Mouse (Mus musculus) bone marrow, adult 2 months (tissue): Measurements from ENCODE around the gene Ghrh. TPM values are rescaled to one million over a fixed set of nuclear protein-coding genes. Genes with fewer than 3 reads are reported as not detected.

ENCODE experiments used
- H3K27ac ChIP-seq: fragments of 200-500 bp; 2 replicates; pipeline ENCODE4 v1.5.1; 2012; ENCODE audit warnings: low read depth, mild to moderate bottlenecking, control low read depth, inconsistent platforms, low read length; ENCODE audit not compliant: control insufficient read depth, poor library complexity, insufficient read depth
- H3K4me1 ChIP-seq: fragments of 200-500 bp; 2 replicates; pipeline ENCODE4 v1.6.1; 2011; ENCODE audit warnings: low read length; ENCODE audit not compliant: control insufficient read depth, insufficient read depth
- H3K4me3 ChIP-seq: fragments of 200-500 bp; replicated peaks from 2 replicates; pipeline ENCODE3; 2011; ENCODE audit warnings: mild to moderate bottlenecking, low read depth, low read length, control low read depth; ENCODE audit not compliant: control insufficient read depth
- CTCF ChIP-seq: fragments of 200-500 bp; IDR thresholded peaks from 2 replicates; pipeline ENCODE4 v1.5.1; 2011; ENCODE audit warnings: low read length, control low read depth; ENCODE audit not compliant: control insufficient read depth, insufficient read depth
- POLR2A ChIP-seq: fragments of 200-500 bp; IDR thresholded peaks from 2 replicates; pipeline ENCODE4 v1.6.1; 2011; ENCODE audit warnings: low read depth, mild to moderate bottlenecking, control low read depth, low read length, borderline replicate concordance; ENCODE audit not compliant: control insufficient read depth
- WGBS: fragments of 180-500 bp; shearing (Covaris S2); methylation state at CpG from one replicate; pipeline ENCODE4 v1.1.7; 2018; 5-methylcytosine and 5-hydroxymethylcytosine counted together
- polyA plus RNA-seq: library from polyadenylated mRNA; stranded (reverse); fragments of >200 nt; gene quantifications from 2 replicates; pipeline ENCODE4 v1.2.4, GENCODE M21; 2011; ENCODE audit warnings: low replicate concordance; ENCODE audit not compliant: missing spikeins, insufficient read depth, insufficient read length

Gene Ghrh
- polyA plus RNA-seq, 1 experiment = not detected

DNA sequence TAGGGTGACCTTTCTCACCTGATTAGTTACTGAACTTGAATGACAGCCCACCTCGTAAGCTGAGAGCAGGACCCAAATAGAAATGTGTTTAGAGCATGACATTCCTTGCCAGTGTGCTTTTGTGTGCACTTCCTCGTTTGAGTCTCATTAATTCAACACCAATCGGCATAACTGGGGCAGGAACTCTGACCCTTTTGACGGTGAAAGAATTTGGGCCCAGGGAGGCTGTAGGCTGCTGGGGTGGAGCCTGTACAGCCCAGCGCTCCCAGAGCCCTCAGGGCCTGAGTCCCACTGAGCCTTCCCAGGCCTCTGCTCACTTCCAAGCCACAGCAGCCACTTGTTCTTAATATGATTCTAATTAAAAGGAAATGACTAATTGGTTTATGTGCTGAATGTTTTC is 26.4 kb downstream of the Ghrh start:
- 78% methylated on average over 5 of the region's 5 CpGs for WGBS
- no peak for TF ChIP-seq CTCF
- TF ChIP-seq POLR2A = no peak
- no peaks in the 10 kb centered on the region for H3K4me1 ChIP-seq
- no peak overlapping the region for H3K4me3 ChIP-seq
- H3K27ac ChIP-seq = no peak overlapping the region

DNA sequence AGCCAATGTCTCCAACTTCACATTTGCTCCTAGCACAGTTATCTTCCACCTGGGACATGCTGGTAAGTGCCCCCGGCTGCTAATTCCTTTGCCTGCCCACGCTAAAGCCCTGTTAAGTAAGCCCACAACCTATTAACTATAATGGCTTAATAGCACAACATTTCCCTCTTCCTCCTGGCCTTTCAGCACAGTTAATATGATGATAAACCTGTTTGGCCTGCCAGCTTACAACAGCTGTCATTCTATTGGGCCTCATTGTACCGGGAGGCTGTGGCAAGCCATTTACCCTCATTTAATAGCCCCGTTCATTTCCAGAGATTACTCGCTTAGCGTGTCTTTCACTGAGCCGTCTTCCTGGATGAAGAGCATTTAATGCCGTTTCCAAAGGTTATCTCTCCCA is 27.2 kb downstream of the Ghrh start:
- no peak overlapping the region for H3K4me3 ChIP-seq
- H3K4me1 ChIP-seq = no peaks in the 10 kb centered on the region
- TF ChIP-seq CTCF (no peak), POLR2A (no peak)
- WGBS = 95% methylated on average over 8 of the region's 8 CpGs
- no peak overlapping the region for H3K27ac ChIP-seq

- TF ChIP-seq POLR2A = no peak
- TF ChIP-seq CTCF = no peak
- H3K27ac ChIP-seq = no peak overlapping the region
- H3K4me3 ChIP-seq = no peak overlapping the region
- WGBS = 77% methylated on average over 6 of the region's 6 CpGs
- H3K4me1 ChIP-seq = no peaks in the 10 kb centered on the region
These were observed 30.1 kb downstream of the Ghrh start for GRCm38 (mm10) chr2:157317220-157317619.

GRCm38 (mm10) chr2:157316358-157316933 is 30.9 kb downstream of the Ghrh start:
- WGBS = 91% methylated on average over 14 of the region's 14 CpGs
- Histone ChIP-seq H3K4me3 (no peak overlapping the region), H3K27ac (no peak overlapping the region), H3K4me1 (no peaks in the 10 kb centered on the region)
- TF ChIP-seq CTCF (no peak), POLR2A (no peak)

DNA sequence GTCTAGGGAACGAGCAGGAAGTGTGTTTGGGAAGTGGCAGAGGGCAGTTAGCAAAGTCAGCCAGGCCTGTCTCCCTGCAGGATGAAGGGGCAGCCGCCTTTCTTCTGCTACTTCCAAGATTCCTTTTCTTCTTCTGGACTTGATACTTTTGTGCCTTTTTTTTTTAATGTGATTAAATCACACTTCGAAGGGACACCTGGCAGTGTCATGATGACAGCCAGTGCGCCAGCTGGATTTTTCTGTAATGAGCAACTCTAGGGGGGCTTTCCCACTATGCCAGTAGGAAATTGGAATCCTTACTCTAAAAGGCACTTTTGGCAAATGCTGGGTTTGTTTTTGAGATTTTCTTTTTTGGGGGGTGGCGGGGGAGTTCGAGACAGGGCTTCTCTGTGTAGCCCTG is 31.8 kb downstream of the Ghrh start:
- Histone ChIP-seq H3K4me1 (no peaks in the 10 kb centered on the region), H3K27ac (no peak overlapping the region), H3K4me3 (no peak overlapping the region)
- 97% methylated on average over 6 of the region's 6 CpGs for WGBS
- TF ChIP-seq POLR2A = no peak
- no peak for TF ChIP-seq CTCF

DNA sequence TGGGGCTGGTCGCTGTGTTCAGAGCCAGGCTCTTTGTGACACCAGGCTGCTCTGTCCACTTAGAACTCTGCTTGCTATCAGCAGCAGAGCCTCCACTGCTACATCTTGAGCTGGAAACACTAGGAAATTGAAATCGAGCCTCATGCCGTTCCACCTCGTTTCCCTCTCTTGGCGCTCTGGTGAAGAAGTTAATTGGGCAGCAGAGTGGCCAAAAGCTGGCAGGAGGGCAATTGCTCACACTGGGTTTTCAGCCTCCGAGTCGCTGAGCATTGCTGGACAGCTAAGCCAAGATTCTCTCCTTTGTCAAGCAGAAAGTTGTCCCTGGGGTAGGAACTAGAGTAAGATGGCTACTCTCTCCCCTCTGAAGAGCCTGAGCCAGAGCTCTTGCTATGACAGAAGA is 33.0 kb downstream of the Ghrh start:
- TF ChIP-seq CTCF = no peak
- no peak for TF ChIP-seq POLR2A
- H3K4me3 ChIP-seq = no peak overlapping the region
- H3K27ac ChIP-seq = no peak overlapping the region
- WGBS = 87% methylated on average over 7 of the region's 7 CpGs
- H3K4me1 ChIP-seq = no peaks in the 10 kb centered on the region

DNA sequence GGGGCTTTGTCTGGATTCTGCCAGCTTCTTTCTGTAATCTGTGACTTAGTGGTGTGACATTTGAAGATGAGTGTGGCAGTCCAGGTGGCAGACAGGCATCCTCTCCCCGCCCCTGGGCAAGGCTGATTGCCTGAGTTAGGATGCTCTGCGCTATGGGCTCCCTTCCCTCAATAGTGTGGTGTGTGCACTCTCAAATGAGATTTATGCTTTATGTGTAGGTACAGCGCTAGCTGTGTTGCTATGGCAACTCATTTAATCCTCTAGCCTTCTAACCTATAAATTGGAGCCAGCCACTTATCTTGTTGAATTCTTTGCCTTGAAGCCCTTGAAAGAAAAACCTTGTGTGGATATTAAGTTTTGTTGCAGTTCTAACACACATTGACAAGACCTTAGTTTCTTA is 33.6 kb downstream of the Ghrh start:
- Histone ChIP-seq H3K4me3 (no peak overlapping the region), H3K27ac (no peak overlapping the region), H3K4me1 (no peaks in the 10 kb centered on the region)
- TF ChIP-seq CTCF = no peak
- TF ChIP-seq POLR2A = no peak
- 95% methylated on average over 3 of the region's 3 CpGs for WGBS

- no peak overlapping the region for H3K27ac ChIP-seq
- TF ChIP-seq CTCF = no peak
- H3K4me3 ChIP-seq = no peak overlapping the region
- WGBS = 88% methylated on average over 6 of the region's 6 CpGs
- H3K4me1 ChIP-seq = no peaks in the 10 kb centered on the region
These were observed 36.2 kb downstream of the Ghrh start for GRCm38 (mm10) chr2:157310963-157311637.

DNA sequence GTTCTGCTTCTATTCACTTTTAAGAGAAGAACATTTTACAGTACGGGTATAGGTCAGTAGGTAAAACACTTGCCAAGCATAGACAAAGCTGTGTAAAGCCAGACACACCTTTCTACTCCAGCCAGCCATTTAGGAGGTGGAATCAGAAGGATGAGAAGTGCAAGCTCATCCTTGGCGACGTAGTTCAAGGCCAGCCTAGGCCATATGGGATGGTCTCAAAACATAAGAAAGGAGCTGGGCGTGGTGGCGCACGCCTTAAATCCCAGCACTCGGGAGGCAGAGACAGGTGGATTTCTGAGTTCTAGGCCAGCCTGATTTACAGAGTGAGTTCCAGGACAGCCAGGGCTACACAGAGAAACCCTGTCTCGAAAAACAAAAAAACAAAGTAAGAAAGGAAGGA is 37.7 kb downstream of the Ghrh start:
- no peak overlapping the region for H3K27ac ChIP-seq
- no peak for TF ChIP-seq POLR2A
- no peak for TF ChIP-seq CTCF
- H3K4me3 ChIP-seq = no peak overlapping the region
- no peaks in the 10 kb centered on the region for H3K4me1 ChIP-seq
- 90% methylated on average over 8 of the region's 8 CpGs for WGBS
